Mouse (Mus musculus): Measurements from ENCODE around the gene Ago1. TPM values are rescaled to one million over a fixed set of nuclear protein-coding genes. Genes with fewer than 3 reads are reported as not detected.

The Ago1 gene
- polyA plus RNA-seq (2012; rRNA removed) = 6.2 and 11.0 TPM in 2 replicates

- WGBS = under 1% methylated on average over 55 of the region's 55 CpGs
- DNase-seq (ENCODE audit: low read depth, low spot score) = peak; percentile 56
These were observed at the start of gene Ago1 for GRCm38 (mm10) chr4:126468285-126468901. TSS of gene Ago1 (minus strand) at chr4:126468583.

- 81% methylated on average over 6 of the region's 6 CpGs for WGBS
- DNase-seq (ENCODE audit: low read depth, low spot score) = no peak
These were observed 44.1 kb upstream of the Ago1 start for GRCm38 (mm10) chr4:126512308-126513066.

GRCm38 (mm10) chr4:126511013-126511412, 42.6 kb upstream of the Ago1 start:
- 94% methylated on average over 5 of the region's 5 CpGs for WGBS
- DNase-seq (ENCODE audit: low read depth, low spot score) = no peak

GRCm38 (mm10) chr4:126509072-126509471, 40.7 kb upstream of the Ago1 start:
- WGBS = 86% methylated on average over 2 of the region's 2 CpGs

GRCm38 (mm10) chr4:126508110-126508899, 39.9 kb upstream of the Ago1 start:
- no peak for DNase-seq (ENCODE audit: low read depth, low spot score)
- WGBS = 52% methylated on average over 14 of the region's 14 CpGs

More at GRCm38 (mm10) chr4:126509072-126509471, 40.7 kb upstream of the Ago1 start:
- no peak for DNase-seq (ENCODE audit: low read depth, low spot score)

GRCm38 (mm10) chr4:126502977-126503309, 34.6 kb upstream of the Ago1 start:
- DNase-seq (ENCODE audit: low read depth, low spot score) = no peak
- 80% methylated on average over 8 of the region's 8 CpGs for WGBS

GRCm38 (mm10) chr4:126502141-126502976, 34.0 kb upstream of the Ago1 start:
- DNase-seq (ENCODE audit: low read depth, low spot score) = no peak
- 62% methylated on average over 6 of the region's 6 CpGs for WGBS

GRCm38 (mm10) chr4:126498601-126499000, 30.2 kb upstream of the Ago1 start:
- WGBS = 75% methylated on average over 1 of the region's 1 CpGs
- DNase-seq (ENCODE audit: low read depth, low spot score) = no peak

GRCm38 (mm10) chr4:126496963-126497362, 28.6 kb upstream of the Ago1 start:
- 56% methylated on average over 2 of the region's 2 CpGs for WGBS
- no peak for DNase-seq (ENCODE audit: low read depth, low spot score)

- WGBS = 65% methylated on average over 5 of the region's 5 CpGs
- DNase-seq (ENCODE audit: low read depth, low spot score) = no peak
These were observed 27.8 kb upstream of the Ago1 start for GRCm38 (mm10) chr4:126495942-126496790.

- no peak for DNase-seq (ENCODE audit: low read depth, low spot score)
- 70% methylated on average over 5 of the region's 5 CpGs for WGBS
These were observed 27.1 kb upstream of the Ago1 start for GRCm38 (mm10) chr4:126495453-126495852.

- no peak for DNase-seq (ENCODE audit: low read depth, low spot score)
- WGBS = 79% methylated on average over 4 of the region's 4 CpGs
These were observed 25.0 kb upstream of the Ago1 start for GRCm38 (mm10) chr4:126493416-126493815.

- WGBS = 71% methylated on average over 5 of the region's 5 CpGs
- DNase-seq (ENCODE audit: low read depth, low spot score) = no peak
These were observed 23.6 kb upstream of the Ago1 start for GRCm38 (mm10) chr4:126491977-126492376.

- 83% methylated on average over 12 of the region's 12 CpGs for WGBS
- DNase-seq (ENCODE audit: low read depth, low spot score) = no peak
These were observed 22.3 kb upstream of the Ago1 start for GRCm38 (mm10) chr4:126490726-126491125.

GRCm38 (mm10) chr4:126489811-126490210, 21.4 kb upstream of the Ago1 start:
- WGBS = 71% methylated on average over 5 of the region's 5 CpGs
- DNase-seq (ENCODE audit: low read depth, low spot score) = no peak

- whole genome bisulfite sequencing = 64% methylated on average over 1 of the region's 1 CpGs
- no peak for DNase-seq (ENCODE audit: low read depth, low spot score)
These were observed 17.8 kb upstream of the Ago1 start for GRCm38 (mm10) chr4:126486217-126486616.

- DNase-seq (ENCODE audit: low read depth, low spot score) = no peak
- WGBS = 68% methylated on average over 2 of the region's 2 CpGs
These were observed 16.7 kb upstream of the Ago1 start for GRCm38 (mm10) chr4:126485065-126485464.

- no peak for DNase-seq (ENCODE audit: low read depth, low spot score)
- 66% methylated on average over 3 of the region's 3 CpGs for WGBS
These were observed 15.5 kb upstream of the Ago1 start for GRCm38 (mm10) chr4:126483874-126484273.

GRCm38 (mm10) chr4:126482951-126483350, 14.6 kb upstream of the Ago1 start:
- DNase-seq (ENCODE audit: low read depth, low spot score) = no peak
- 79% methylated on average over 12 of the region's 12 CpGs for WGBS

Measured in large intestine, adult 2 months (tissue).